ENCODE assay signal across 16 mouse cellular contexts in genomic region chr1:182383096-182383495, GRCm38 (mm10). TPM values are rescaled to one million over a fixed set of nuclear protein-coding genes. Genes with fewer than 3 reads are reported as not detected.
DNase-seq lines count a peak whose midpoint lies in the region; ATAC-seq and TF ChIP-seq lines count a peak whose summit lies in the region.
"Had no signal": no experiment of that assay in that cellular context is flagged by ENCODE, and none has a peak within 500 bp of the region (broad histone marks: within the 10 kb centered on the region; RNA-seq: fewer than 3 reads in every experiment).

No protein-coding gene starts in this region.

- H3K4me1 ChIP-seq in intestine, postnatal 0 days (replicated peaks; ENCODE audit: control insufficient read depth, insufficient read depth, low read length), result no peaks in the 10 kb centered on the region
- no peaks in the 10 kb centered on the region for H3K4me1 ChIP-seq in intestine, embryonic 16.5 days (ENCODE audit: control insufficient read depth, insufficient read depth, low read length)
- H3K4me1 ChIP-seq: embryonic facial prominence, embryonic 13.5 days; forebrain, embryonic 15.5 days; kidney, embryonic 15.5 days; midbrain, embryonic 12.5 days; neural tube, embryonic 12.5 days had no signal

- H3K27ac ChIP-seq in intestine, postnatal 0 days (ENCODE audit: low read depth, low read length), result no peak overlapping the region
- no peak overlapping the region for H3K27ac ChIP-seq in intestine, embryonic 16.5 days (ENCODE audit: low read length)
- H3K27ac ChIP-seq: embryonic facial prominence, embryonic 13.5 days; forebrain, embryonic 15.5 days; kidney, embryonic 15.5 days; midbrain, embryonic 12.5 days; neural tube, embryonic 12.5 days had no signal

- no peaks in the 10 kb centered on the region for H3K27me3 ChIP-seq in intestine, postnatal 0 days (replicated peaks; ENCODE audit: control insufficient read depth, insufficient read depth, low read length)
- no peaks in the 10 kb centered on the region for H3K27me3 ChIP-seq in intestine, embryonic 16.5 days (replicated peaks; ENCODE audit: control insufficient read depth, insufficient read depth, low read length)
- H3K27me3 ChIP-seq: embryonic facial prominence, embryonic 13.5 days; forebrain, embryonic 15.5 days; kidney, embryonic 15.5 days; midbrain, embryonic 12.5 days; neural tube, embryonic 12.5 days had no signal

- no peaks in the 10 kb centered on the region for H3K36me3 ChIP-seq in intestine, postnatal 0 days (ENCODE audit: control insufficient read depth, insufficient read depth)
- no peaks in the 10 kb centered on the region for H3K36me3 ChIP-seq in intestine, embryonic 16.5 days (ENCODE audit: control insufficient read depth, insufficient read depth, low read length)
- H3K36me3 ChIP-seq: embryonic facial prominence, embryonic 13.5 days; forebrain, embryonic 15.5 days; kidney, embryonic 15.5 days; midbrain, embryonic 12.5 days; neural tube, embryonic 12.5 days had no signal

- no peak overlapping the region for H3K4me2 ChIP-seq in intestine, postnatal 0 days (replicated peaks; ENCODE audit: low read depth)
- H3K4me2 ChIP-seq in intestine, embryonic 16.5 days (ENCODE audit: low read depth, low read length), result no peak overlapping the region
- H3K4me2 ChIP-seq: embryonic facial prominence, embryonic 13.5 days; forebrain, embryonic 15.5 days; kidney, embryonic 15.5 days; midbrain, embryonic 12.5 days; neural tube, embryonic 12.5 days had no signal

- H3K4me3 ChIP-seq in intestine, postnatal 0 days (ENCODE audit: low read depth, low read length), result no peak overlapping the region
- no peak overlapping the region for H3K4me3 ChIP-seq in intestine, embryonic 16.5 days (ENCODE audit: low read length)
- H3K4me3 ChIP-seq: embryonic facial prominence, embryonic 13.5 days; forebrain, embryonic 15.5 days; kidney, embryonic 15.5 days; midbrain, embryonic 12.5 days; neural tube, embryonic 12.5 days had no signal

- DNase-seq in gastrocnemius, postnatal 25 days, result peak; percentile 38
- DNase-seq in retina, postnatal 7 days (ENCODE audit: low read depth, low spot score), result peak; percentile 17
- DNase-seq in thymus, postnatal 36 days, result no peak
- DNase-seq in frontal cortex, adult 2 months (ENCODE audit: extremely low spot score in 1 of 2, low spot score in 1 of 2), result no peak
- DNase-seq: cerebellum, postnatal 36 days; heart, adult 18-20 months; right cerebral cortex, adult 18-20 months had no signal

- no peak for TF ChIP-seq CTCF in intestine, postnatal 0 days (IDR thresholded peaks at IDR 0.05; ENCODE audit: low read depth)

- WGBS in intestine, postnatal 0 days, result 51% methylated on average over 9 of the region's 9 CpGs
- WGBS in intestine, embryonic 16.5 days, result 55% methylated on average over 9 of the region's 9 CpGs

- no peaks in the 10 kb centered on the region for H3K9me3 ChIP-seq in intestine, postnatal 0 days (ENCODE audit: control insufficient read depth)
- H3K9me3 ChIP-seq in intestine, embryonic 16.5 days (ENCODE audit: control insufficient read depth, low read length), result no peaks in the 10 kb centered on the region
- H3K9me3 ChIP-seq: embryonic facial prominence, embryonic 13.5 days; forebrain, embryonic 15.5 days; kidney, embryonic 15.5 days; midbrain, embryonic 12.5 days; neural tube, embryonic 12.5 days had no signal

- peak; percentile 73 for ATAC-seq in intestine, postnatal 0 days
- ATAC-seq in intestine, embryonic 16.5 days, result no peak
- ATAC-seq in CD4-positive, CD25-positive, alpha-beta regulatory T cell, adult 4 months, result peak; percentile 90
- ATAC-seq: forebrain, embryonic 15.5 days; hindbrain, embryonic 16.5 days had no signal

- no peak overlapping the region for H3K9ac ChIP-seq in intestine, postnatal 0 days (ENCODE audit: low read depth, low read length)
- H3K9ac ChIP-seq in intestine, embryonic 16.5 days (ENCODE audit: low read depth, low read length), result no peak overlapping the region
- H3K9ac ChIP-seq: embryonic facial prominence, embryonic 13.5 days; forebrain, embryonic 15.5 days; kidney, embryonic 15.5 days; midbrain, embryonic 12.5 days; neural tube, embryonic 12.5 days had no signal

RNA-seq across cellular contexts. Expression of gene Trp53bp2, which starts 25.9 kb away (rescaled TPM):
- polyA plus RNA-seq in intestine, postnatal 0 days (2015; fragmentation: Nextera tagmentation; extraction: Ambion mirVana), result 10.8 and 11.1 TPM in 2 replicates
- 16.3 and 18.4 TPM in 2 replicates for polyA plus RNA-seq in intestine, embryonic 16.5 days (2015; fragmentation: Nextera tagmentation; extraction: Ambion mirVana)
- 1 to 10 TPM; 8.5 to 8.9 TPM for polyA plus RNA-seq in CD4-positive, CD25-positive, alpha-beta regulatory T cell, adult 4 months (2017; shearing (Covaris generic))
- total RNA-seq in gastrocnemius, postnatal 25 days (2021), result 1 to 10 TPM; 8.5 to 8.6 TPM
- polyA plus RNA-seq in frontal cortex, adult 2 months (2012; rRNA removed), result 21.1 and 22.2 TPM in 2 replicates

RNA-seq across cellular contexts. Expression of gene Fbxo28, which starts 41.7 kb away (rescaled TPM):
- polyA plus RNA-seq in intestine, postnatal 0 days (2015; fragmentation: Nextera tagmentation; extraction: Ambion mirVana), result 9.7 and 10.6 TPM in 2 replicates
- 11.5 and 12.1 TPM in 2 replicates for polyA plus RNA-seq in intestine, embryonic 16.5 days (2015; fragmentation: Nextera tagmentation; extraction: Ambion mirVana)
- 1 to 10 TPM; 4.1 to 8.2 TPM for polyA plus RNA-seq in CD4-positive, CD25-positive, alpha-beta regulatory T cell, adult 4 months (2017; shearing (Covaris generic))
- total RNA-seq in gastrocnemius, postnatal 25 days (2021), result 10 to 100 TPM; 16.5 to 17.7 TPM
- polyA plus RNA-seq in frontal cortex, adult 2 months (2012; rRNA removed), result 26.0 and 27.2 TPM in 2 replicates

Comparison
In these comparisons a context has a peak if more than half of its experiments do, and no peak if none do; other contexts are left out.
1. DNase-seq: peak in gastrocnemius, postnatal 25 days (single experiment) and retina, postnatal 7 days (single experiment); none in thymus, postnatal 36 days (0 of 2) and frontal cortex, adult 2 months (0 of 2).